Mouse (Mus musculus): ENCODE data around the gene Irf2.

The Irf2 gene

GRCm38 (mm10) chr8:46881755-46882419 is 142.4 kb downstream of the Irf2 start:
- DNase-seq (ENCODE audit: low spot score): no peak

DNA sequence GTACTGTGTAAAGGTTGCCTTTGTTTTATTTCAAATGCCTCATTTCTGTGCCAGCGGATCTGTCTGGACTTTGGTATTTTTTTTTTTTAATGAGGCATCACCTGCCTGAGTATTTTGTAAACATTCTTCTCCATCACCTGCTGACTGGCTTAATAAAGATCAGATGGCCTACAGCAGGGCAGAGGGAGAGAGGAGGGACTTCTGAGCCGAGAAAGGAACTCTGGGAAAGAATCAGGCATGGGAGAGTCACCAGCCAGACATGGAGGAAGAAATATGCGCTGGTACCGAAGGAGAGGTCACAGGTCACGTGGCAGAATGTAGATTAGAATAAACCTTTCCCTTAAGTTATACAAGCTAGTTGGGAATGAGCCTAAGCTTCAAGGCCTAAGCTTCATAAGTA is 143.2 kb downstream of the Irf2 start:
- no peak for DNase-seq (ENCODE audit: low spot score)

- no peak for DNase-seq (ENCODE audit: low spot score)
Measured at GRCm38 (mm10) chr8:46883232-46884000, 143.9 kb downstream of the Irf2 start.

DNA sequence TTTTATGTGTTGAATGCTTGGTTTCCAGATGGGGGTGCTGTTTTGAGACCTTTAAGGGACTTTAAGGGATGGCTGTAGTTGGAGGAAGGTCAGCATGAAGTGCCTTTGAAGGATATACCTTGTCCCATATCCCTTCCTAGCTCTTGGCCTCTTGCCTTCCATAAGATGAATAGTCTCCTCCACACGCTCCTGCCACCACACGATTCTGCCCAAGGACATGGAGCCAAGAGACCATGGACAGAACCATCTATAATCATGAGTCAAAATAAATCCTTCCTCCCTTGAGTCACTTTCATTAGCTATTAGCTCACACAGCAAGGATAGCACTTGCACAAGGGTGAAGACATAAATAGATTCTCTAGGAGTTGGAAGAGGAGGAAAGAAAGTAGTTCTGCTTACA is 146.3 kb downstream of the Irf2 start:
- DNase-seq (ENCODE audit: low spot score): no peak

DNA sequence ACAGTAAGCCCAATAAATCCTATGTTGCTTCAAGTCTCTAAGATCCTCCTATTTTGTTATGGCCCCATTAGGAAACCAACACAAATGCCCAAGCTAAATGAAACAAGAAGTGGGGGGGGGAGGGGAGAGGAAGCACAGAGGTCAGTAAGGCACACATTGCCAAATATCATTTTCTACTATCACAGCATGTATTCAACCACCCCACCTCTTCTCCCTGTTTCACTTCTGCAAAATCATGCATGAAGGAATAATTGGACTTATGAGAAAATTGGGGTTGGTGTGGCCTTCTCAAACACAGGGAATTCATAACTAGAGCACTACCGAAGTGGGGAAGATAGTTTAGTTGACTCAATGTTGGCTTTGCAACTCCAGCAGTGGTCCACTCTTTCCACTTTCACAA is 146.7 kb downstream of the Irf2 start:
- no peak for DNase-seq (ENCODE audit: low spot score)

DNA sequence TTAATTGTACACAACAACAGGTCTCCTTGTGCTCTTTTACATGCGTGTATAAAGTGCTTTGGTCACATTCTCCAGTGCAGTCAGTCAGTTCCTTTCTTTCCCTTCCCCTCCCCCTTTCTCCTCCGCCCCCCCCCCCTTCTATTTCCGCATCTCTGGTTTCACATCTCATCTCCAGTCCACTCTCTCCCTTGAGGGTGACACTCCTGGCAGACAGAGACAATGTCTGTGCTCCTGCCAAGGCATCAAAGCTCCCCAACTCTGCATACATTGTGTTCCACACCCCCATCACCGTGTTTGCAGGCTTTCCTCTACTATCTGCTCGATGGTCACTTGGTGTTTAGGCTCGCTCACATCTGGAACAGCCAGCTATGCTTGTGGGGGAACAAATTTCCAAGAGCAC is 147.9 kb downstream of the Irf2 start:
- no peak for DNase-seq (ENCODE audit: low spot score)

DNA sequence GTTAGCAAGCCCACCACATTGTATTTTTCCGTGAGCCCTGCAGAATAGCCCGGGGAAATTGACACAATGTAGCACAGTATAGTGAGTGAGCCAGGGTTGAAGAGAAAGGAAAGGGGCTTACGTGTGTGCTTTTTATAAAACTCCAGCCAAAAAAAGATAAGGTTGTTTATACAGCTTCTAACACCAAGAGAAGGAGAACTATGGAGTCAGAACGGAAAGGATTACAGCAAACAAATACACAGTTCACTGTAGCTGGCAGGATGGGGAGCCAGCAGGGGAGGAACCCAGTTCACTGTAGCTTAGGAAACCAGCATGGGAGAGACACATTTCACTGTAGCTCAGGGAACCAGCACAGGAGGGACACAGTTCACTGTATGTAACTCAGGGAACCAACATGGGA is 149.0 kb downstream of the Irf2 start:
- DNase-seq (ENCODE audit: low spot score): no peak

GRCm38 (mm10) chr8:46890241-46890640 is 150.7 kb downstream of the Irf2 start:
- DNase-seq (ENCODE audit: low spot score): no peak

- no peak for DNase-seq (ENCODE audit: low spot score)
Measured at GRCm38 (mm10) chr8:46892511-46893273, 153.2 kb downstream of the Irf2 start.

DNA sequence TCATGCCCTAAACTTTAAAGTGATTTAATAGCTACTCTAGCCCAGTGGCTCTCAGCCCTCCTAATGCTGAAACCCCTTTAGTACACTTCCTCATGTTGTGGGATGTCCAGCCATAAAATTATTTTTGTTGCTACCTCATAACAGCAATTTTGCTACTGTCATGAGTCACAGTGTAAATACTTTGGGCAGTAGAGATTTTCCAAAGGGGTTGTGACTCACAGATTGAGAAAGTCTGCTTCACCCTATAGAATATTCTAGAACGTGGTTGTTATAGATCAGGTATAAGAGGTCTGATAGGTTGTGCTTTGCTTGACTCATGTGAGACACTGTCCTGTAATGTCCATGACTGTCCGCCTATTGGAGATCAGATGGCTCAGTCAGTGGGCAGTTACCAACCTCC is 154.9 kb downstream of the Irf2 start:
- no peak for DNase-seq (ENCODE audit: low spot score)

DNA sequence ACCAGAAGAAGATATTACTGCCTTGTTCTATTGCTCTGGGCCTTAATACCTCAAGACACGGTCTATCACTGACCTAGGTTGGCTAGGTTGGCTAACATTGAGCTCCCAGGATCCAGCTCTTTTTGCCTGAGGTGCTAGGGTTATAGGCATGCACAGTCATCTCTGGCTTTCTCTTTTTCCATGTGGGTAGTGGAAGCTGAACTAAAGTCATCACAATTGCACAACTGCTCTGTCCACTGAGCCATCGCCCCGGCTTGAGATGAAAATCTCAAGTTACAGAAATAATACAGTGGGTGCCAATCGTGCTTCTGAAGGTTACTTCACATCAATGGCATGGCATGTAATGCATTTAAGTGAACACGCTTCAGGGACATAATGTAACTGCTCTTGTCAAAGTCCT is 156.5 kb downstream of the Irf2 start:
- no peak for DNase-seq (ENCODE audit: low spot score)

- no peak for DNase-seq (ENCODE audit: low spot score)
Measured at GRCm38 (mm10) chr8:46896704-46897103, 157.2 kb downstream of the Irf2 start.

Data from urinary bladder, postnatal 25 days (tissue).